Mouse (Mus musculus) ES-Bruce4 (cell line): ENCODE measurements around the gene Map3k5.

Source experiments
- CTCF ChIP-seq: IDR thresholded peaks from one replicate; pipeline ENCODE4 v1.8.1; 2011; ENCODE audit warnings: low read depth, low read length
- EP300 ChIP-seq: IDR thresholded peaks from 2 replicates; pipeline ENCODE4 v1.6.1; 2011; ENCODE audit warnings: low read depth, low read length; ENCODE audit not compliant: insufficient read depth
- POLR2A ChIP-seq: IDR thresholded peaks from one replicate; pipeline ENCODE4 v1.8.1; 2011; ENCODE audit warnings: low read length; ENCODE audit not compliant: insufficient read depth

- no peak for TF ChIP-seq POLR2A
- no peak for TF ChIP-seq CTCF
- no peak for TF ChIP-seq EP300
These were observed 67.7 kb downstream of the Map3k5 start for GRCm38 (mm10) chr10:20001990-20002389.
